Mouse (Mus musculus): ENCODE results near the gene Utp3.

- TF ChIP-seq CTCF (IDR thresholded peaks at IDR 0.05; ENCODE audit: low read depth, low read length): no peak
- TF ChIP-seq POLR2A (IDR thresholded peaks at IDR 0.05; ENCODE audit: insufficient read depth, low read length): no peak
- no peak for TF ChIP-seq EP300 (IDR thresholded peaks at IDR 0.05; ENCODE audit: insufficient read depth, low read depth, low read length)
Measured at GRCm38 (mm10) chr5:88583271-88584031, 29.2 kb downstream of the Utp3 start.

Measured in ES-Bruce4 (cell line).